Mouse (Mus musculus) urinary bladder, postnatal 10 days (tissue): ENCODE data around the gene Zfp972.
"Not testable (repeated sequence)": the region's sequence is repeated elsewhere in the genome, so short reads cannot be mapped to it uniquely, and the experiment has no call there.

Experiments
- DNase-seq: peaks from one replicate; pipeline ENCODE4 v3.0.0; 2022; ENCODE audit warnings: low spot score

The Zfp972 gene

GRCm38 (mm10) chr2:177925563-177926103 is at the start of gene Zfp972:
Zfp972 (minus strand) TSS chr2:177925613.
- DNase-seq, result not testable (repeated sequence)

- not testable (repeated sequence) for DNase-seq
Observed at GRCm38 (mm10) chr2:177974814-177975213, 49.4 kb upstream of the Zfp972 start.

- peak; percentile 11 for DNase-seq
Observed at GRCm38 (mm10) chr2:177957145-177957544, 31.7 kb upstream of the Zfp972 start, which contains the start of gene Gm14326. Gm14326 (minus strand) TSS chr2:177957297.

DNA sequence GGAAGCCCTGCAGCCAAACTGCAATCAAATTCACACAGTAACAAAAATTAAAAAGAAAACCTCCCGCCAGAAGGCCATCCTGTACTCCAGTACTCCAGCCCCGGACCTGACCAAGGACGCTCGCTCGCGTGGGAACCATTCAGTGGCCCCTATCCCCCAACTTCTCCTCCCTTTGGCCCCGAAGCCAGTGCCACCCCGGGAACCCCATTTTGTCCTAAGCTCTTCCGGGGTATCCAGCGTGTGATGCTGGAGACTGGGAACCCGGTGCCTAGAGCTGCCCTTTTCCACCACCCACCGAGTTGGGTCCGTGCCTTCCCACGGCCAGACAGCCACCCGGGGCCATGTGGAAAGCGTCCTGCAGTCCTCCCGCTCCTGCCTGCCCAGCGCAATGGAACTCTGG is 31.3 kb upstream of the Zfp972 start:
- not testable (repeated sequence) for DNase-seq

DNA sequence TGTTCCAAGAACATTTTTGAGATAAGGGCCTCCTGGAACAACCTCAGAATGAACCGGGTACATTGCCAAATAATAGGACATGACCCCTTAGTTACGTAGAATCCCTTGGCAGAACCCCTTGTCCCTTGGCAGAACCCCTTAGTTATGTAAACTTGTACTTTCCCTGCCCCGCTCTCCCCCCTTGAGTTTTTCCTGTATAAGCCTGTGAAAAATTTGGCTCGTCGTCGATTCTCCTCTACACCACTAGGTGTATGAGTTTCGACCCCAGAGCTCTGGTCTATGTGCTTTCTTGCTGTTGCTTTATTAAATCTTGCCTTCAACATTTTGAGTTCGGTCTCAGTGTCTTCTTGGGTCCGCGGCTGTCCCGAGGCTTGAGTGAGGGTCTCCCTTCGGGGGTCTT is 22.1 kb downstream of the Zfp972 start:
- DNase-seq, result not testable (repeated sequence)

DNA sequence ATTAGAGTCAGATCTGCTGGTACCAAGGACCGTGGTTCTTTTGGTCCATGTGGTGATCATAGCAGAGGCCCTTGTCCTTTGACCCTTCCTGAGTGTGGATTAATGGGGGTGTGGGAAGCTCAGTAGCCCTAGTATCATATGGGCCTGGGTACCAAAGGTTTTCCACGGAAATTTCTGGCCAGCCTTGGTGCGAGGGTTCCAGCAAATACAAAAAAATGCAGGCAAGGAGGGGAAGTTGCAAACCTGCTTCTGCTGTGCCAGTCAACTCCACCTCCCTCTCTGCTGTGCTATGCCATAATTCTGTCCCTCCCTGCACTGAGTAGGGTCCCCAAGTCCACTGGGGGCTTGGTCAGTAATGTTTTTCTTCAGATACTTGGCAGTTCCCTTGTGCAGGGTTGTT is 27.2 kb downstream of the Zfp972 start:
- DNase-seq, result not testable (repeated sequence)

GRCm38 (mm10) chr2:177897046-177897578 is 28.3 kb downstream of the Zfp972 start, which contains the start of gene Gm14327:
Gm14327 (plus strand) TSS chr2:177897096.
- not testable (repeated sequence) for DNase-seq

GRCm38 (mm10) chr2:177887743-177888142 is 37.7 kb downstream of the Zfp972 start:
- not testable (repeated sequence) for DNase-seq

GRCm38 (mm10) chr2:177862254-177862653 is 63.2 kb downstream of the Zfp972 start:
- not testable (repeated sequence) for DNase-seq
